Mouse (Mus musculus) regulatory T cell (primary cell): ENCODE results near the gene Btn2a2.

Experiments used
- in situ Hi-C: fragments of 300-600 bp; cut with MboI, MseI; formaldehyde crosslinking; loops from one replicate; pipeline ENCODE4 v1.15.1; 2025; ENCODE audit warnings: high pct_unique_total_duplicates

The Btn2a2 gene

GRCm38 (mm10) chr13:23524654-23525053 is 36.0 kb upstream of the Btn2a2 start:
- in situ Hi-C loops, result loop anchor here (5.0 kb wide), 2 partner anchors 92 to 1472 kb away; no protein-coding TSS in a partner anchor

- in situ Hi-C loops, result loop anchor here (5.0 kb wide), 2 partner anchors 92 to 1472 kb away; no protein-coding TSS in a partner anchor
Observed at GRCm38 (mm10) chr13:23523976-23524375, 35.3 kb upstream of the Btn2a2 start.

- in situ Hi-C loops, result loop anchor here (5.0 kb wide), 2 partner anchors 89 to 1469 kb away; no protein-coding TSS in a partner anchor
Observed at GRCm38 (mm10) chr13:23521703-23522102, 33.0 kb upstream of the Btn2a2 start.

GRCm38 (mm10) chr13:23519416-23519815 is 30.8 kb upstream of the Btn2a2 start:
- in situ Hi-C loops, result loop anchor here (5.0 kb wide), 1 partner anchor 1592 kb away; no protein-coding TSS in a partner anchor

- in situ Hi-C loops, result loop anchor here (5.0 kb wide), 1 partner anchor 1592 kb away; no protein-coding TSS in a partner anchor
Observed at GRCm38 (mm10) chr13:23518885-23519284, 30.2 kb upstream of the Btn2a2 start.

- in situ Hi-C loops, result loop anchor here (5.0 kb wide), 1 partner anchor 1591 kb away; no protein-coding TSS in a partner anchor
Observed at GRCm38 (mm10) chr13:23518295-23518603, 29.6 kb upstream of the Btn2a2 start.

GRCm38 (mm10) chr13:23517603-23518294 is 29.1 kb upstream of the Btn2a2 start:
- in situ Hi-C loops, result loop anchor here (5.0 kb wide), 1 partner anchor 1590 kb away; no protein-coding TSS in a partner anchor

GRCm38 (mm10) chr13:23516822-23517602 is 28.4 kb upstream of the Btn2a2 start:
- in situ Hi-C loops, result loop anchor here (5.0 kb wide), 1 partner anchor 1590 kb away; no protein-coding TSS in a partner anchor

- in situ Hi-C loops, result loop anchor here (5.0 kb wide), 1 partner anchor 1589 kb away; no protein-coding TSS in a partner anchor
Observed at GRCm38 (mm10) chr13:23515826-23516620, 27.4 kb upstream of the Btn2a2 start.

- in situ Hi-C loops, result loop anchor here (5.0 kb wide), 1 partner anchor 1588 kb away; no protein-coding TSS in a partner anchor
Observed at GRCm38 (mm10) chr13:23515281-23515680, 26.6 kb upstream of the Btn2a2 start.

GRCm38 (mm10) chr13:23513517-23513916 is 24.9 kb upstream of the Btn2a2 start:
- in situ Hi-C loops, result no loop called here

GRCm38 (mm10) chr13:23510127-23510526 is 21.5 kb upstream of the Btn2a2 start:
- in situ Hi-C loops, result no loop called here

GRCm38 (mm10) chr13:23506819-23507515 is 18.3 kb upstream of the Btn2a2 start:
- in situ Hi-C loops, result loop anchor here (5.0 kb wide), 1 partner anchor 45 kb away; no protein-coding TSS in a partner anchor

- in situ Hi-C loops, result loop anchor here (5.0 kb wide), 1 partner anchor 44 kb away; no protein-coding TSS in a partner anchor
Observed at GRCm38 (mm10) chr13:23506351-23506750, 17.7 kb upstream of the Btn2a2 start.

GRCm38 (mm10) chr13:23505662-23506345 is 17.1 kb upstream of the Btn2a2 start:
- in situ Hi-C loops, result loop anchor here (5.0 kb wide), 1 partner anchor 44 kb away; no protein-coding TSS in a partner anchor

GRCm38 (mm10) chr13:23503797-23504196 is 15.1 kb upstream of the Btn2a2 start:
- in situ Hi-C loops, result loop anchor here (5.0 kb wide), 1 partner anchor 206 kb away; no protein-coding TSS in a partner anchor

GRCm38 (mm10) chr13:23502916-23503315 is 14.3 kb upstream of the Btn2a2 start:
- in situ Hi-C loops, result loop anchor here (5.0 kb wide), 1 partner anchor 206 kb away; no protein-coding TSS in a partner anchor

GRCm38 (mm10) chr13:23502031-23502567 is 13.4 kb upstream of the Btn2a2 start:
- in situ Hi-C loops, result loop anchor here (5.0 kb wide), 1 partner anchor 205 kb away; no protein-coding TSS in a partner anchor

- in situ Hi-C loops, result loop anchor here (5.0 kb wide), 1 partner anchor 204 kb away; no protein-coding TSS in a partner anchor
Observed at GRCm38 (mm10) chr13:23501511-23501910, 12.9 kb upstream of the Btn2a2 start.
